Mouse (Mus musculus): Measurements from ENCODE around the gene Arhgef25. TPM values are rescaled to one million over a fixed set of nuclear protein-coding genes. Genes with fewer than 3 reads are reported as not detected.
A peak's percentile ranks its signal among the peaks of the same experiment; 100 is the strongest.
"Not testable (repeated sequence)": the region's sequence is repeated elsewhere in the genome, so short reads cannot be mapped to it uniquely, and the experiment has no call there.

The Arhgef25 gene
- total RNA-seq, 2 experiments from 2014 or later, result 13.9 to 14.4 TPM

DNA sequence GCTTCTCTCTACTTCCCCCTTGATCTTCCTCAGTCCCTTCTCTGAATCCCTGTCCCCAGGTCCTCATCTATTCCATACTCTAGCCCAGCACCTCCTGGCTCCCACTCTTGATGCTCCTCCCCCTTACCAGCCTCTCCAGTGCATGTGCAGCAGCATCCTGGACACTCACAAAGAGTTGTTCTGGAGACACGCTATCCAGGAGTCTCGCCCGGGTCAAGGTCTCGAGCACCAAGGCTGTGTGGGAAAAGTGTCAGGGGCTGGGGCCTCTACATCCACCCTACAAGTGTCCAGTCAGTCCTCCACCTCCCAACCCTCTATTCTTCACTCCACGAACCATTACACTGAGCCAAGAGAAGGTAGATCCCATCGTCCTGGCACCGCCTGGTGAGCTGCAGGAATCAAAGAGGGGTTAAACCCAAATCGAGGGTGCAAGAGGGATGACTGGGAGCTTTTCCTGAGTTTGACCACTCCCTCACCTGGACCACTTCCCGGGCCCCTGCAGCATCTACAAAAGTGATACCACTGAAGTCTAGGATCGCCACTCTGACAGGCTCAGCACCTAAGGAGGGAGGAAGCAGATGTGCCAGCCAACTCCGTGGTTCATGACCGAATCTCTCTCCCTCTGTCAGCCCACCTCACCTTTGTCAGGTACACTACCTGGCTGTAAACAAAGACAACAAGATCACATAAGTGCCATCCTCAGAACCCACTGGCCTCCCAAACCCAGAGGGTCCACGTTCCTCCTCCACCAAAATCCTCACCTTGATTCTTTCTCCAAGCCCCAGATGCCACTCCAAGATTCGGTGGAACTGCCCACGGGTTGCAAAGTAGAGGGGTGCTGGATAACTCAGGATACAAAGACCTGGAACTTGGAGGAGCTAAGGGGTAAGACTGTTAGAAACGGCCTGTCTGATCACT, 16.5 kb downstream of the Arhgef25 start:
- intact Hi-C loops (cut with DNase I; ENCODE audit: low total_unique reads), result no loop called here
- DNase-seq, result no peak

DNA sequence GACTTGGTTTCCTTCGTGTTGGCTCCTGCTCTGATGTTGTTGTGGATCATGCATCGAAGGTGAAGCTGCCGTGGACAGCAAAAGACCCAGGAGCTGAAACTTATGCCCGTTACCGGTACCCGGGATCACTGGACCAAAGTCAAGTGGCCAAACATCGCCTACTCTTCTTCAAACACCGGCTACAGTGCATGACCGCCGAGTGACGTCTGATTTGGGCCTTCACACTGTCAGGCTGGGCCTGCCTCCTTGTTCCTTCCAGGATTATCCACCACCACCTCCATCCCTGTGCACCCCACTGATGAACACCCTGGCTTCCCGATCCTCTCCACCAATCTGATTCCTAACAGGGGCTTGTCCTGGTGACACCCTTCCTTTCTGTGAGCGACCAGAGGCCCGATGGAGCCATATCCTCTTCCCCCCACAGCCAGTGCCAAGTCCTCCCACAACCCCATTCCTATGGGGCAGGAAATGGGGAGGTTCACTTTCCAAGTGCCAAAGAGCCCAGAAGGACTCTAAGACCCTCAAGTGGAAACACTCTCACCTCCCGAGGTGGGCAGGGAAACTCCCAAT, 18.2 kb downstream of the Arhgef25 start:
- intact Hi-C loops (cut with DNase I; ENCODE audit: low total_unique reads), result no loop called here

DNA sequence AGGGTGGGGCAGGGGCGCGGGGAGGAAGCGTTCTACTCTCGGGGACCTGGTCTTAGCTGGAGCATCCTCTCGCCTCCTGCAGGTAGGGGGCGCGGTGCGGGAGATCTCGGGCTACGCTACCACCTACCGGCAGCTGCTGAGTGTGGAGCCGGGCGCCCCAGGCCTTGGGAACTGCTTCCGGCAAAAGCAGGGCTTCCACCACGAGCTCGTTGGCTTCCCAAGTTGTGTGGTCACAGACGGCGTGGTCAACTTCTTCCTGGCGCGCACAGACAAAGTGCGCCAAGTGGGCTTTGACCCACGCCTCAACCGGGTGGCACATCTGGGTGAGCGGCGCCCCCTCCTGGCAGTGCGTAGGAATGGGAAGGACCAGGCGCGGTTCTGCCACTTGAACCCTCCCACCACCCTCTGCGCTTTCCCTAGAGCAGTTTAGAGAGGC, 19.0 kb downstream of the Arhgef25 start:
- peak; percentile 71 for DNase-seq
- intact Hi-C loops (cut with DNase I; ENCODE audit: low total_unique reads), result no loop called here

More for the DNA sequence above, 18.2 kb downstream of the Arhgef25 start:
- DNase-seq, result no peak

DNA sequence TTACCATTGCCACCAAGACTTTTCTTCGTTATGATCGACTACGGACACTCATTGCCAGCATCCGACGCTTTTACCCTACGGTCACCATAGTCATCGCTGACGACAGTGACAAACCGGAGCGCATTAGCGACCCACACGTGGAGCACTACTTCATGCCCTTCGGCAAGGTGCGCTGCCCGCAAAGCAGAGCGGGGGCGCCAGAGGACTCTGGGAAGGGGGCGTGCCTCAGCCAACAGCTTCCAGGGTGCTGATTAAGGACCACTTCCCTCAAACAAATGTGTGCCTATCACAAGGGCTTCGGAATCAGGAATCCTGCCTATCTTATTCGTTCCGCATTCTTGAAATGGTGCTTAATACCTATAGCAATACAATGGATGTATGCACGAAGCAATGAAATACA, 19.9 kb downstream of the Arhgef25 start:
- no peak for DNase-seq
- intact Hi-C loops (cut with DNase I; ENCODE audit: low total_unique reads), result no loop called here

DNA sequence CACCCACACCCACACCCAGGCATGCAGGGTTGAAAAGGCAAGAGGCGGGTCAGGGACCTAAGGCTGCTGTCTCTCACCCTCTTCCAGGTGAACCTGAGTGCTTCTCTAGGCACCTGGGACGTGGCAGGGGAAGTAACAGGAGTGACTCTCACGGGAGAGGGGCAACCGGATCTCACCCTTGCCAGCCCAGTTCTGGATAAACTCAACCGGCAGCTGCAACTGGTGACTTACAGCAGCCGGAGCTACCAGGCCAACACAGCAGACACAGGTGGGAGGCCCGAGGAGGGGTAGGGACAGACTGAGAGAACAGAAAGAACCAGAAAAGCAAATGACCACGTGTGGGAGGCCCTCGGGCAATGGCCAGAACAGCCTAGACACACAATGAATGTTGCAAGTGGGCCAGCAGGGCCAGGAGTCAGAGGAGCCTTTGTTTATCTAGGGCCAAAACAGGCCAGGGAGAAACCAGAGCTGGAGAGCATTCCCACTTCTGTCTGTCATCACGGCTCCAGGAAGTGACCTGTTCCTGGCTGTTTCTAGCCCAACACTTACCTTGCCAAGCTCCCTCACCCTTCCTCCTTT, 22.2 kb downstream of the Arhgef25 start:
- intact Hi-C loops (cut with DNase I; ENCODE audit: low total_unique reads), result loop anchor here (2.0 kb wide), 1 partner anchor 37 kb away; no protein-coding TSS in a partner anchor
- no peak for DNase-seq

DNA sequence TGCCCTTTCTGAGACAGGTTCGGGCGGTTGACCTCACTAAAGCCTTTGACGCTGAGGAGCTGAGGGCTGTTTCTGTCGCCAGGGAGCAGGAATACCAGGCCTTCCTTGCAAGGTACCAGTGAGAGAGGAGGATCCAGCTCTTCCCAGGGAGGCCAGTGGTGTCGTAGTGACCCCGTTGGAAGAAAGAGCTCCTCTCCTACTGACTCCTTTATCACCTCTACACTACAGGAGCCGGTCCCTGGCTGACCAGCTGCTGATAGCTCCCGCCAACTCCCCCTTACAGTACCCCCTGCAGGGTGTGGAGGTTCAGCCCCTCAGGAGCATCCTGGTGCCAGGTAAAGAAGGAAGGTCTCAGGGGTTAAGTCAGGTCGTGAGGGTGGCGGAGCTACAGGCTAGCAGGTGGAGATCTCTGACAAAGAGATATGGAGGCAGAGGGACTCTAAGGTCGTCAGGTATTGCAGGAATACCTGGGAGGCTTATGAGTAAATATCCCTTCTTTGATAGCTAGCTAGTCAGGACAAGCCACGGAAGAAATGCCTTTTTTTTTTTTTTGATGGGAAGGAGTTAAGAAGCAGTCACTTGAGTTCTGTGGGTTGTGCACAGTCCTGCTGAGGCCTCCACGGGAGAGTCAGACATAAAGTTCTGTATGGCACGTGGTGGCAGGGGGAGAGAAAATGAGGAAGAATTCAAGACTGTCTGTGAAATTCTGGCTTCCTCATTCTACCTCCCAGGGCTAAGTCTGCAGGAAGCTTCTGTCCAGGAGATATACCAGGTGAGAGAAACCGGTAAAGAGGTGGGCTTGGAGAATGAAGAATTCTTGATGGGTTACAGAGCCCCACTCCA, 22.9 kb downstream of the Arhgef25 start:
- intact Hi-C loops (cut with DNase I; ENCODE audit: low total_unique reads), result loop anchor here (2.0 kb wide), 1 partner anchor 36 kb away; no protein-coding TSS in a partner anchor
- DNase-seq, result no peak

DNA sequence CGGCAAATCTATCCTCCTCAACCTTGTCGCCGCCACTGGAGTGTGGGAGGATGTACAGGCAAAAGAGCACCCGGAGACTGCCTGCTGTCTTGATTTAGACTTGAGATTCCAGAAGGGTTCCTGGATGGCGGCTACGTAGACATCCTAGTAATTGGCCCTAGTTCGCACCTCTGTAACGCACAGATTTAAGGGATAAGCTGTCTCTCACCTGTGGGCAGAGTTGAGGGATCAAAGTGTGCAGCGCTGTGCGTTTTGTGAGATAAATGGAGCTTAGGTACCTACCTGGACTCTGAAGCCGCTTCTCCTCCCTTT, 23.5 kb downstream of the Arhgef25 start:
- intact Hi-C loops (cut with DNase I; ENCODE audit: low total_unique reads), result loop anchor here (2.0 kb wide), 1 partner anchor 36 kb away; no protein-coding TSS in a partner anchor
- no peak for DNase-seq

DNA sequence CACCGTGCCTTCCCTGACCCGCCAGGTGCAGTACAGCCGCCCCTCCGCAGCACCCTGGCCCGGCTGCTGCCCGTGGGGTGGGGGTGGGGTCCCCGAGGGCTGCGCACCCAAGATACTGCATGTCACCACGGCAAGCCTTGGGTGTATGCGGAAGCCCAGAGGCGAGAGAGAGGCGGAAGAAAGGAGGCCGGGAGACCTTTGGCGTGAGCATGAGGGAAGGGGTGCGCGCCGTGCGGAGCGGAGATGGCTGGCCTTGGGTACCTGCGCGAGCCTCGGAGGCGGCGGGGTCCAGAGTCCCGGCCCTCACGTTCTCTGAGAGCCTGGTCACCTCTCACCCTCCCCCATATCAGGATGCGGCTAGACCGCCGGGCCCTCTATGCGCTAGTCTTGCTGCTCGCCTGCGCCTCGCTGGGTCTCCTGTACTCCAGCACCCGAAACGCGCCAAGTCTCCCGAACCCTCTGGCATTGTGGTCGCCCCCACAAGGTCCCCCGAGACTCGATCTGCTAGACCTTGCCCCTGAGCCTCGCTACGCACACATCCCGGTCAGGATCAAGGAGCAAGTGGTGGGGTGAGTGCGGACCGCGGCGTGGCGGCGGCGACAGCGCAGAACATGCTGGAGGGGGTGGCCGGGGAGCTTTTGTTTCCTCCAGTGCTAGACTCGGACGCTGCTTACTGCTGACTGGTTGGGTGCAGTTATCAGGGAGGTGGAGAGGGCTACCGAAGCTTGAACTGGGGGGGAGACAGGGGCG, 24.1 kb downstream of the Arhgef25 start:
- no peak for DNase-seq
- intact Hi-C loops (cut with DNase I; ENCODE audit: low total_unique reads), result loop anchor here (2.0 kb wide), 1 partner anchor 35 kb away; no protein-coding TSS in a partner anchor

DNA sequence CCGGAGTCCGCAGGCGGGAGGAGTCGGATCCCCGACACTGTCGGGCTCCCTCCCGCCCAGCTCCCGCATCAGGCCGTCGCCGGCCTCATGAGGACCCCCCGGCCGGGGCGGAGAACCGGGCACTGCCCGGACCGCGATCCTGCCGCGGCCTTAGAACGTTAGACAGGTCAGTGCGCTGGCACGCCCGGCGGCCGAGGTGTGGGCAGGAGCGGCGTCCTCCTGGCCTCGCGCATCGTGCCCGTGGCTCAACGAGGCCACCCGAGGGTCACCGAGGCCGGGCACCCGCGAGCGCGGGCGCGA, 24.6 kb downstream of the Arhgef25 start:
- intact Hi-C loops (cut with DNase I; ENCODE audit: low total_unique reads), result no loop called here
- no peak for DNase-seq

DNA sequence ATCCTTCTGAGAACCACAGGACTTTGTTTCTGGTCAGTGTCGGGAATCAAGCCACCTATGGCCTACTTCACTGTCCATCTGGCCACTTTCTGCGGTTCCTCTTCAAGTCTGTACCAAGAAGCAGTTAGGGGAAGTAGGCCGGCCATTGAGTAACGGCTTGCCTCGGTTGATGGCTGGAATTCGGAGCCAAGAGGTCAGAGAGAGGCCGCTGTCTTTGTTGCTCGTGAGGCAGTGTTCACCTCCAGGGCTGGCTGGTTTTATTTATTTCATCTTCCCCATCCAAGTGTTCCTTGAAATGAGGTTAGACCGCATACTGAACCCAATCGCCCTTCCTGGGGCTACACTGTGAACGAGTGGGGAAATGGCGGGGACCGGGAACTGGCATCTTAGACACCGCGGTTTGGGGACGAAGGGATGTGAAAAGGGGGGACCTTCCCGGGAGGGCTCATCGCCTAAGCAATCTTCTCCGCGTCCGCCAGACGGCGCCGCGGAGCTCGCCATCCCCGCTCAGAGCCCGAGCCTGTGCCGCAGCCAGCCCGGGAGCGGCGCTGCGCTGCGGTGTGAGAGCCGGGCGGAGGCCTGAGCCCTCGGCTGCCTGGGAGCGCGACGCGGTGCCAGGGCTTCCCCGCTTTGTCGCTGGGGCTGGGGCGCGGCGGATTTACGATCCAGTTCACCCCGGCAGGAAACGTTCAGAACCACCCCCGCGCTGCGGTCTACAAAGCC, 25.1 kb downstream of the Arhgef25 start, which contains the start of gene B4galnt1:
TSS of gene B4galnt1 (plus strand) at position 595 of the 723 bp plus-strand sequence.
- DNase-seq, result peak; percentile 75
- intact Hi-C loops (cut with DNase I; ENCODE audit: low total_unique reads), result no loop called here

DNA sequence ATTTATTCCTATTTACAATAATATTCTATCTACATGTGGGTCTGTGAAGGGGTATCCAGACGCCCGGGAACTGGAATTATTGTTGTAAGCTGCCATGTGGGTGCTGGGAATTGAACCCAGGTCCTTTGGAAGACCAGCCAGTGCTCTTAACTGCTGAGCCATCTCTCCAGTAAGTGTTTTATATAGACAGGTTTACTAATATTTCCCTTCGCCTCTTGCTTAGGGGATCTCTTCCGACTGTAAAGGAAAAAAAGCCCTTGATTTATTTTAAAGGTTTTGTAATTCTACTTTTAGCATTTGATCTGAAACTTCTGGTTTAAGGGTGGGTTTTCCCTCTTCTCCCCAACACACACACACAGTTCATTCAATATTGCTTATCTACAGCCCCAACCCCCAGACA, 25.7 kb downstream of the Arhgef25 start:
- intact Hi-C loops (cut with DNase I; ENCODE audit: low total_unique reads), result no loop called here
- no peak for DNase-seq

DNA sequence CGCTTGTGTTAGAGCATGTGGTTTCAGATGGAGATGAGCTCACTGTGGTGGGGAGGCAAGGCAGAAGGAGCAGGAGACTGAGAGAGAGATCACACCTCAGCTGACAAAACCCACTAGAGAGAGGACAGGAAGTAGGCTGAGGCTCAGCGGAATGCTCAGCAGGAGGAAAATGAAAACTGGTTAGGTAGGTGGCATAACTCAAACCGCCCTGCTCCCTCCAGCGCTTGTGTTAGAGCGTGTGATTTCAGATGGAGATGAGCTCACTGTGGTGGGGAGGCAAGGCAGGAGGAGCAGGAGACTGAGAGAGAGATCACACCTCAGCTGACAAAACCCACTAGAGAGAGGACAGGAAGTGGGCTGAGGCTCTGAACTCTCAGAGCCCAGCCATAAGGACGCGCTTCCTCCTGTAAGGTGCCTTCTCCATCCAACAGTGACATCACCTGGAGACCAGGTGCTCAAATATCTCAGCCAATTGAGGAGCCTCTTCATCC, 27.1 kb downstream of the Arhgef25 start:
- intact Hi-C loops (cut with DNase I; ENCODE audit: low total_unique reads); DNase-seq: not testable (repeated sequence)

DNA sequence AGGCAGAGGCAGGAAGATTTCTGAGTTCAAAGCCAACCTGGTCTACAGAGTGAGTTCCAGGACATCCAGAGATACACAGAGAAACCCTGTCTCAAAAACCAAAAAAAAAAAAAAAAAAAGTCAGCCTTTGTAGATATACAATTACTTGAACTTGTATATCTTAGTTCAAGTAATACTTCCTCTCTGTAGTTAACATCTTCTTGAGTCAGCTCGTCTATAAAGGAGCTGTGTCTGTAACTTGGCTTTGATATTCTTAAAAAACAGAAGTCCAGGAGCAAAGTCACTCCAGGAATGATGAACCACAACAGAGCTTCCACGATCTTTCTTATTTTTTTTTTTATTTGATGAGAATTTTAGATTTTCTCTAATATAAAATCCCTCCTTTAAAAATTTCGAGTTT, 29.2 kb downstream of the Arhgef25 start:
- no peak for DNase-seq
- intact Hi-C loops (cut with DNase I; ENCODE audit: low total_unique reads), result no loop called here

DNA sequence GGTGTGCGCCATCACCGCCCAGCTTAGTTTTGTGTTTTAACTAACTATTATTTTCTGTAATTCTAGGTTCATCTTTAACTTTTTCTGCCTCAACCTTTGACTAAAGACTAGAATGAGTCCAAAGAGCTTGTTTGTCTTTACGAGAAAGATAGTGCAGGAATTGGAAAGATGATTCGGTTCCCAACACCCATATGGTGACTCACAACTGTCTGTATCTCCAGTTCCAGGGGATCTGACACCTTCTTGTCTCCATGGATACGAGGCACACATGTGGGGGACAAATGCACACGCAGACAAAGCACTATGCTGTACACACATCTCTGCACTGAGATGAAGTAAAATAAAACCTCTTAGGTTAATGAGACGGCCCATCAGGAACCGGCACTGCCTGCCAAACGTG, 29.8 kb downstream of the Arhgef25 start:
- intact Hi-C loops (cut with DNase I; ENCODE audit: low total_unique reads), result no loop called here
- no peak for DNase-seq

DNA sequence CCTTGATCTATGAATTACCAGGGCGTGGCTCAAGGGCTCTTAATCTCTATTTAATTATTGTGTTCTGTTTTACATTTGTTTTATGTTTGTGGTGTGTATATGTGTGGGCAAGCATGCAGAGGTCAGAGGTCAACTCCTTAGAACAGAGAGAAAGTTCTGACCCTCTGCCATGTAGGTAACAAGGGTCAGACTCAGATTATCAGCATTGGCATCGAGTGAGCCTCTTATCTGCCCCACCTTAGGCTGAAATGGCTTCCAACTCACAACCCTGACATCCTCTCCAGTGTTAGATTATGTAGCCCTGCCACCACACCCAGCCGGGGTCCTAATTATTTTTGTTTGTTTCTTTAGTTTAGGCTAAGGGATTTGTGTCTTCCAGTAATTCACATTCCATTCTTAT, 31.4 kb downstream of the Arhgef25 start:
- intact Hi-C loops (cut with DNase I; ENCODE audit: low total_unique reads), result no loop called here
- DNase-seq, result no peak

DNA sequence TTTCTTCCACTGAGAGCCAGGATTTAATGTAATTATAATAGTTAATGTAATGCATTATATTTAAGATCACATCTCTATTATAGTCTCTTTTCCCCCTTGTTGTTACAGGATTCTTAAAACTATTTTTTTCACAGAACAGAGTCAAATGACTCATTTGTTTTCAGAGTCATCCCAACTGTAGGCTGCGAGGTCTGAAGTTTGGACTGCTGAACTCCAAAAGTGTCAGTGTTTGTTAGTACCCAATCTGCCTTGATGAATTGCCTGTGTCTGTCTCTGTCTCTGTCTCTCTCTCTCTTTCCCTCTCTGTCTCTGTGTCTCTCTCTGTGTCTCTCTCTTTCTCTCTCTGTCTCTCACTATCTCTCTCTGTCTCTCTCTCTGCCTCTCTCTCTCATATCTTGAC, 33.4 kb downstream of the Arhgef25 start:
- DNase-seq, result no peak
- intact Hi-C loops (cut with DNase I; ENCODE audit: low total_unique reads), result no loop called here

DNA sequence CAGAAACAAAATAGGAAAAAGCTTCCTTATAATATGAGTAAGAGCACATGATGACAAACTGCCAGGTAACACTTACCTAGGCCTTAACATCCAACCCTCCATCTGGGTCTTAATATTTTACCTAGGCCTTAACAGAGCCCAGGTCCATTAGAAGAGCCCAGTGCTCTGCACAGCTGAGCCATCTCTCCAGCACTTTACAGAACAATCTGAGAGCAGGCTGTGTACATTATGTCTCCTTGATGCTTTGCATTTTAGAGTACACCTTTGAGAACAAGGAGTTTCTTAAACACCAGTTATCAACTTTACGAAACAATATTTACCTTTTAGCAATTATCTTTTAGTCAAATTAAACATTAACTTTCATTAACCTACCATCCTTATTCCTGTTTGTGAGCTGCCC, 33.8 kb downstream of the Arhgef25 start:
- intact Hi-C loops (cut with DNase I; ENCODE audit: low total_unique reads), result no loop called here
- no peak for DNase-seq

DNA sequence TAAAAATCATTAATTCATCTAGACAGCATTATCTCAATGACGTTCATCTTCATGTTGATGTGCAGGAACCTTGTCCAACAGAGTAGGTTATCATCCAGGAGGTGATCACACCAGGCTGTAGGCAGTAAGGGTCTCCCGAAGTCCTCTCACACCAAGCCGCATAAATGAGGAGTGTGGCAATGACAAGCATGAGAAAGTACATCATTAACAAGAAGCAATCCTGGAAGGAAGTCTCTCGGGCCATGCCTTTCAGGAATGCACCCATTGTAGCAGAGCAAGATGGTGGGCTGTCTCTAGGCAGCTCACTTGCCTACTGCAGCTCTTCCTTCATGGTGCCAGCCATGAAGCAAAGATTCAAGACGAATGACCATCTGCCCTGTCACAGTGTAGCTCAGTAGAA, 35.2 kb downstream of the Arhgef25 start:
- intact Hi-C loops (cut with DNase I; ENCODE audit: low total_unique reads), result no loop called here
- DNase-seq, result no peak

Data from gastrocnemius, postnatal 14 days (tissue).